Mouse (Mus musculus): ENCODE measurements around the gene Gmpr.
"Not testable (repeated sequence)": the region's sequence is repeated elsewhere in the genome, so short reads cannot be mapped to it uniquely, and the experiment has no call there.

Gene Gmpr

DNA sequence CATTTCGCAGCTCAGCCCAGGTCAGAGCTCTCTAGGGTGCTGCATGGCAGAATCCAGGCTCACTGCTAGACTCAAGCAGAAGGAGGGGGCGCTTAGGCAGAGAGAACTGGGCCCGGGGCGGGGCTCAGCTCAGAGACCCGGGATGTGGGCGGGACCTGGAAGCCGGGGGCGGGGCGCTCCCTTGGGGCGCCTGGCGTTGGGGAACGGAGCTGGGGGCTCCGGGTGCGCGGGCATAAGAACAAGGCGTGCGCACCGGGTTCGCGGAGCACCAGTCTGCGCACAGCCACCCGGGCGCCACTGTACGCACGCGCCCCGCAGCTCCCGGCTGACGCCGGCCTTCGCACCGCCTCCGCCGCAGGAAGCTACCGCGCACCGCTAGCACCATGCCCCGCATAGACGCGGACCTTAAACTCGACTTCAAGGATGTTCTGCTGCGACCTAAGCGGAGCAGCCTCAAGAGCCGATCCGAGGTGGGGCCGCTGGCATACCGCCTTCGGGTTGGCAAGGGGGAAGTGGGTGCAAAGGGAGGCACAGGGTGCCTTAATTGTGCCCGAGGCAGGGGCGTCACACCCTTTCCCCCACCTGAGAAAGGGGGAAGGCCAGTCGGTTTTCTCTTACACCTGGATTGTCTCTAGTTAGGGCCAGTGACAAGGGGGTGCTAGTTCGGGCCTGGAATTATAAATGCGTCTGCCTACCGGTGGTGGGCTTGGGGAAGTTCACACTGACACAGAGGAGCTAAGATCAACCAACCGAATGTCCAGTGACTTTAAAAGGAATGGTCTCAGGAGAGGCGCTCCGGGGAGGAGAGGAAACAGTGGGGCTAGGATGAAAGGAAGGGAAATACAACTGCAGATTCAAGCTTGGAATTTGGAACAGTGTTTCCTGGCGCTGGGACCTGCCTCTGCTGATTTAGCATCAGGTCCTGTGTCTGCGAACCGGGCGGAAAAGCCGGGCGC lies at the start of gene Gmpr:
TSS of gene Gmpr (plus strand) at position 171 of the 956 bp plus-strand sequence.
- DNase-seq (ENCODE audit: inconsistent ontology term): peak; percentile 77

DNA sequence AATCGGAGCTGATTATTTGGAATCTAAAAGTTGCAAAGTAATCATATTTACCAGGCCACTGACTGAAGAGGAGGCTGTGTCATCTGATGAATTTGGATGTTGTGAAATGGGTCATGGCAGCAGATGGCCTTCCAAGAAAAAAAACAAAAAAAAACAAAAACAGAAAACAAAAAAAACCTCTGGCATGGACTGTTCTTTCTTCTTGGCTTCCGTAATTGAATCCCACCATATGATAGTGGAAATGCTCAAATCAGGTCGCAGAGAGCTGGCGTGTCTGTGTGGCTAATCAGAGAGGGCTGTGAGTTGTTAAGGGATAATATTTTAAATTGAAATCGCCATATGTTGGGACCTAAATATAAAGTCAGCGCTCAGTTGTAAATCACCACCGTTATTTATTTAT lies 49.8 kb upstream of the Gmpr start:
- DNase-seq (ENCODE audit: inconsistent ontology term): peak; percentile 62

DNA sequence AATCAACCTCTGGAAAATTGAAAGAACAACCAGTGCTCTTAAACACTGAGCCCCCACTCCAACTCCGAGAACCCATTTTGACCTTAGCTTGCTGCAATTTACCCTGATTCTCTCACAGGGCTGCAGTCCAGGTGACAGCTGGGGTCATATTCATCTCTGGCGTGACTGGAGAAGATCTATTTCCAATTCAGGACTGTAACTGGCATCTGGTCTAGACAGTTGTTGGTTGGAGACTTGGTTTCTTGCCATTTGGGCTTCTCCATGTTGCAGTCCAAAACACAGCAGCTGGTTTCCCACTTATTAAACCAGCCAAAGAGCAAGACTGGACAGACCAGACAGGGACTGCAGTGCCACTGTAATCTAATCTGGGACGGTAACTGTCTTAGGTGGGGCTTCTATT lies 47.1 kb upstream of the Gmpr start:
- DNase-seq (ENCODE audit: inconsistent ontology term): no peak

DNA sequence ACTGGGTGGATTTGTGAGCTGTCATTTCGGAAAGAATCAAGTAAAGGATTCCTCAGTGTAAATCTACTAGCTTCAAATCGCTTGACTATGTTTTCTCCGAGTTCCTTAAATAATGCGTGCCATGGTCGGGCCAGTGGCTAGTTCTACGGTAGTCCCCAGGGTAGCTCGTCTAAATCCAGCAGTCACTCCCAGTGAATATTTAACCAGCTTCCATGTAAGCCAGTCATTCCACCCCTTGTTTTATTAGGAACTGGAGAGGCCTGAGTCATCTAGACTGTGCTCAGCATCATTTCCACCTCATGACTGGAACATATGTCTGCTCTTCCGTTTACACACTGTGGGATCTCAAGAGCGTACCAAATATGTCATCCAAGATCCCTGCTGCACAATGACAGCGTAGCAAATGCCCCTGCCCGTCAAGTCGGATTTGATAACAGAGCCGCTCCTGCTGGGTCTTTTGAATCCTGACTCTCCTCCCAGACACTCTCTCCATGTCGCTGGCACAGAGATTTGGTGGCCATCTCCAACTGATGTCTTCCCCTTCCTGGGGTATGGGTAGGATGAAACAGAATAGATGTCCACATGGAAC lies 45.8 kb upstream of the Gmpr start:
- DNase-seq (ENCODE audit: inconsistent ontology term): no peak

DNA sequence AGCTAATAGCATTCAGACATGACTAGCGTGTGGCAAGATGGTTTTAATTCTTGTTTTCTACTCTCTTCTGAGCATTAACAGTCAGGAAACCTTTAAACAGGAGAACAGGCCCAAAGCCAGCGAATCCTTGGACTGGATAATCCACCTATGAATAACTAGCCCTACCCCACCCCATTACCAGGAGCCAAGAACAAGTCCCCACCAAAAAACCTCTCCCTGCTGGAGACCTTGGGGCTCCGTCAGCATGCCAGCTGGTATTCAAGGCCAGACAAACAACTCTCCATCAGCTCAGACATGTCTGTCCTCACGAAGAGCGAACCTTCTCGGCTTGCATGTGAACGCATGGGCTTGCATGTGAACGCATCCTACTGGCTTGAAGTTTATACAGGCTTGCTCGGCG lies 41.6 kb upstream of the Gmpr start:
- no peak for DNase-seq (ENCODE audit: inconsistent ontology term)

DNA sequence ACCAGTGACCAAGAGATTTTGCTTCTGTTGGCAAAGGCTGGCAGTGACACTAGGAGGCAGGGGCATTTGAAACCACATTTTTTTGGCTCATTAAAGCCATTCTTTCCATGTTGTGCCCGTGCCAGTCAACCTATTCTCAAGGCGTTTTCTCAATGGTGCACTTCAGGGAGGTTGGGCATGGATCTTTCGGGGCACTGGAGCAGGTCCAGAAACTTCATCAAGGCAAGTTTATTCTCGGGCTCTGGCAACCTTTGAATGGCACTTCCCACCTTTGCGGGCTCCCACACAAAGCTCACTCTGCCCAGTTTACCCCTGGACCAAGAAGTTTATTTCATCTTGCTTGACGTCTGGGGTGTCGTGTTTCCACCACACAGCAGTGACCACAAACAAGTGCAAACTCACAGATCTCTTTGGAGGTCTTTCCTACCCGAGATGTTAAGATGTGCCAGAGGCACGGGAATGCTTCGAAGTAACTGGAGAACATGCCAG lies 41.2 kb upstream of the Gmpr start:
- peak; percentile 86 for DNase-seq (ENCODE audit: inconsistent ontology term)

DNA sequence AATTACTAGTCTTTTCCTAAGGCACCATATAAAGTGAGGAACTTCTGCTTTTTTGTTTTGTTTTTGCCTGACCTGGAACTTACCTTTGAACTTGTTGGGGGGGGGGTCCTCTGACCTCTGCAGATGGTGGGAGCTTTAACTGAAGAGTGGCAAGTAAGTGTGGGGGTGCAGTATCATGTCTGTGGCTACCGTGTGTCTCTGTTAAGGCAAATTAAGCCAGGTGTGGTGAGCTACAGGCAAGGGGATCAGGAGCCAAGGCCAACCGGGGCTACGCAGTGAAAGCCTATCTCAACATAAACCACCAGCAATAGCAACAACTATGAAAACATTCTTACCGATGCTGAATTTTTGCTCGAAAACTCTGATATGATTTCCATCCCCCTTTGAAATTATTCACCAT lies 38.5 kb upstream of the Gmpr start:
- no peak for DNase-seq (ENCODE audit: inconsistent ontology term)

DNA sequence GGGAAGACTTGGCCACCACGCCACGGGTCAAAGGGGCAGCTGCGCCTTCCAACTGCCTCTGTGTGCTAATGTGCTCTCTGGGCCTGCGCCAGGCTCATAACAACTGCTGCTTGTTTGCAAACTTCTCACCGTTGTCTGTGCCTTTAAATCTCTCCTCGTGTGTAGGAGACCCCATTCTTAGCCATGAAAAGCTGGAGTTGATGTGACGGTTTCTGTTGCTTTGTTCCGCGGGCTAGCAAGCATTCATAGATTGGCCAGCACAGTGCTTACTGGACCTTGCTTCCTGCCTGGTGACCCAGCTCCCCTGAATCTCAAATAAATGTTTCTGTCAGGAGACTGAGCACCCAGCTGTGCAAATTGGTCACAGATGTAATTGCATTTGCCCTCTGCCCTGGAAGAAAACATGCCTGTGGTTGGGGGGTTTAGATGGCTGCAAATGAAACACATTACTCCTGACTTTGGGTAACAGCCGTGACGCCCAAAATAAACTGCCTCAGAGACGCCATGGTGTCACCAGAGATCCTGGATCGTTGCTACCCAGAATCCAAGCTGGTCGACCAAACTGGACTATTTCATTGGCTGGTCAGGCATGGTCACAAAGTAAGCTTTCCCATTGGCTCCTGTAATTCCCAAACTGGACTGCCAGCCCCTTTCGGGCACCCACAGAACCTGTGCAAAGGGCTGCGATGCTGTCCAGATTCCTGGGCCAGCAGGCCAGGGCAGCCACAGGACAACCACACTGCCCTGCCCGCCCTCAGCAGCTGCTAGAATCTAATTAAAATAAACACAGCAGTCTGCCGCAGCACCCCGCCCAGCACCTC lies 37.6 kb upstream of the Gmpr start:
- peak; percentile 94 for DNase-seq (ENCODE audit: inconsistent ontology term)

DNA sequence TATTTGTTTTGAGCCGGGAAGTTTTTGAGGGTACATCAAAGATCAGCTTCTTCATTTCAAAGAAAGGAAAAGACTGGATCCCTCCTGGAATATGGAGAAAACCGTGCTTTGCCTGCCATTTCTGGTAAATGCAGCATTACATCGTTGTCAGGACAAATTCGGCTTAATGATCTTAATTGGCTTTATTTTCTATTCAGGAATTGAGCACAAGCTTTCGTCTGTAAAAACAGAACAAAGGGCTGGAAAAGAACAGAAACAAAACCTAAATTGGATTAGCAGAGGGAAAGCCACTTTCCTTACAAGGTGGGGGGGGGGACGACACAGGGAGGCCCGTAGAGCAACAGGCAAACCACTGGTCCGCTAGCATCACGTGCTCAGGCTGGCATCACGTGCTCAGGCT lies 33.9 kb upstream of the Gmpr start:
- peak; percentile 66 for DNase-seq (ENCODE audit: inconsistent ontology term)

DNA sequence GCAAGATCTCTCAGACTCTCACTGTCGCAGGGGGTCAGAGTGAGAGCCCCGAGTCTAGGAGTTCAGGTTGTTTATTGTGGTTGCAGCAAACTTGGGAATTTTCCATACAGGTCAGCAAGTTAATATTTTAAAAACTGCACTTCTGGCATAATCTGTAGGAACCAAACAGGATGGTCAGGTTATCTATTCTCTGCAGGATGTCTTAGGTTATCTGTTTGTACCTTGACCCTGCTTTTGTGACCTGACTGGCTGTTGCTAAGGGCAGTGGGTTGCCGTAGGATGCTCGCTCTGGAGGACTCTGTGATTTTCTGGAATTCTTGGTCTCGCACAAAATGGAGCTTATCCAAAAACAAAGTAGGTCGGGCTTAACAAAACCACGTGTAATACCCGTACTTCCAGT lies 31.9 kb upstream of the Gmpr start:
- no peak for DNase-seq (ENCODE audit: inconsistent ontology term)

DNA sequence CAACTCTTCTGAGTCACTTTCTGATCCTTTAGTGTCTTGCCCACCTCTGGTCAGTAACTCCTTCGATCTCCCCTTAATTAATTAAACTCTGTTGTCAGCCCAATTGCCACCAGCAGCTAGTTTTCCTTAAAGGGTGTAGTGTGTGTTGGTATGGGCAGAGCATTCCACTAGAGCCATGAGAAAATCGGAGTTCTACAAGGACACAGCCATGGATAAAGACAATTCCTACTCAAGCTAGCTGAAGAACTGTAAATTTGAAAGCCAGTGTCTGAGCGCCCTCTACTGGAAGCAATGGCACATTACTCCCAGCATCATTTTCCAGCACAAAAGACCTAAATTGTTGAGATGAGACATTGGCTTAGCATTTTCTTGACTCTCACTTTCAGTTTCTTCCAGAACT lies 30.1 kb upstream of the Gmpr start:
- DNase-seq (ENCODE audit: inconsistent ontology term): peak; percentile 74

DNA sequence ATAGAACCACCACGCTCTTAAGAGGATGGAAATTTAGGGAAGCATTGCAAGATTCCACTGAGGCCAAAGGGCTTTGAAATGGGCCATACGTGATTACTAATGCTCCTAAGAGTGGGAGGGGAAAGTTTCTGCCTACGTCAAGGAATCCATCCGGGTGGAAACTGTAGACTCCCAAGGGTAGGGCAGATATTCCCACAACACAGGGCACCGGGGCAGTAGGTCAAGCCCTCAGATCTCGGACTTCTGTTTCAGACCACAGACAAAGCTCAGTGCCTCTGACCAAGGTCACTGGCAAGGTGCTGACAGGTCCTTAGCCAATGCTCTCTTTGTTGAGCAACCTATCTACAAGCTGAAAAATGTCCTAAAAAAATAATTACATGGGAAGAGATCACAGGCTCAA lies 27.3 kb upstream of the Gmpr start:
- DNase-seq (ENCODE audit: inconsistent ontology term): no peak

DNA sequence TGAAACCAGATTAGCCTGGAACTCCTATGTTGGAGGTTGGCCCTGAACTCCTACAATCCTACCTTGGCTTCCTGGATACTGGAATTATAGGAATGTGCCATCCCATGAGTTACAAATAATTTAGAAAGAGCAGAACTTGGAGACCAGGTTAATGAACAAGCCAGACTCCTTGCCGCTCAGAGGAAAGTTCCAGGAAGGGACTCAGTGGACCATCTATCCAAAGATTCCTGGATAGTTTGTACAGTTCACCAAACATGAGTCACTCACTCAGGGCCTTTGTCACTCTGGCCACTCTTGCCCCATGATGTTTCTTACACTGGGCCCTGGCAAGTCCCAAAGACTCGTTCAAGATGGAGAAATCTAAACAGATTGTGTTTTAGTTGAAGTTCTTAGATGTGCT lies 24.0 kb upstream of the Gmpr start:
- no peak for DNase-seq (ENCODE audit: inconsistent ontology term)

DNA sequence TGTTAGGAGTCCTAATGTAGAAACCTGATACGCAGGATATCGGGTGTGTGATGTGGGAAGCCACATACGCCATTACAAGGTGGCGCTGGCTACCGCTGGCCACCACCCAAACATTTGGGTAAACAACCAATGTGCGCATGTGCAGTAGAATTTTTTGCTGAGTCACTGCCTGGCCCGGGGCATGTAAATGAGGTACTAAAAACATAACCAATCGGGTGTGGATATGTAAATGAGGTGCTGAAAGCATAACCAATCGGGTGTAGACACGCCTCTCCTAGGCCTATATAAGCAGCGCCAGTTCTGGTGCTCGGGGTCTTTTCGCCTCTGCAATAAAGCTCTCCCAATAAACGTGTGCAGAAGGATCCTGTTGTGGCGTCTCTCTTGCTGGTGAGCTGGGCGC lies 23.3 kb upstream of the Gmpr start:
- DNase-seq (ENCODE audit: inconsistent ontology term): not testable (repeated sequence)

DNA sequence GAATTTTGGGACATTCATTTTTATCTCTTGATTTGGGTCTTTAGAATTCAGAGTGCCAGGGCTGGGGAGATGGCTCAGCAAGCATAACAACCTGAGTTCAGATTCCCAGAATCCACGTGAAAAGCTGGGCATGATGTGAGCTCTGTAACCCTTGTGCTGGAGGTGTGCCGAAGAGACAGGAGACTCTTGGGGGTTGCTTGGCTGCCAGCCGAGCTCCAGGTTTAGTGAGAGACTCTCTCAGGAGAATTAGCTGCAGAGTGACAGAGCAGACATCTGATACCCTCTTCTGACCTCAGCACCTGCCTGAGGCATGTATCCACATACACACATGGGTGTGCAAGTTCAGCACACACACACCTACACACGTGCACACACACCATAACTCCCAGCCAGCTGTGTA lies 21.6 kb upstream of the Gmpr start:
- no peak for DNase-seq (ENCODE audit: inconsistent ontology term)

DNA sequence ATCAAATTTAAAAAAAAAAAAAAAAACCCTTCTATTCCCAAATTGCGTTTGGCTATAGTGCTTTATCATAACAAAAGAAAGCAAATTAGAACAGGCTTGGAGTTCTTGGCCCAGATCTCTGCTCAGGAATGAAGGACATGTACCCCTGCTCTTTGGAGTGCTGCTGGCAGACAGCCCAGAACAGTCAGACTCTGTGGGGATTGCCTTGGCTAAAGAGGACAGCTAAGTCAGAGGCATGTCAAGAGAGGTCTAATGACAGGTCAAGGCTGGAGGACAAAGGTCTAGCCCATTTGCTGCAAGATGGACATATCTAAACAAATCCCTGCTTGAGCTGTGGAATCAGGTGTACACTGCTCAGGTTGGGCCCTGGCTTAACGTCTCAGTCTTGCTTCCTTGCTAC lies 20.6 kb upstream of the Gmpr start:
- DNase-seq (ENCODE audit: inconsistent ontology term): peak; percentile 78

DNA sequence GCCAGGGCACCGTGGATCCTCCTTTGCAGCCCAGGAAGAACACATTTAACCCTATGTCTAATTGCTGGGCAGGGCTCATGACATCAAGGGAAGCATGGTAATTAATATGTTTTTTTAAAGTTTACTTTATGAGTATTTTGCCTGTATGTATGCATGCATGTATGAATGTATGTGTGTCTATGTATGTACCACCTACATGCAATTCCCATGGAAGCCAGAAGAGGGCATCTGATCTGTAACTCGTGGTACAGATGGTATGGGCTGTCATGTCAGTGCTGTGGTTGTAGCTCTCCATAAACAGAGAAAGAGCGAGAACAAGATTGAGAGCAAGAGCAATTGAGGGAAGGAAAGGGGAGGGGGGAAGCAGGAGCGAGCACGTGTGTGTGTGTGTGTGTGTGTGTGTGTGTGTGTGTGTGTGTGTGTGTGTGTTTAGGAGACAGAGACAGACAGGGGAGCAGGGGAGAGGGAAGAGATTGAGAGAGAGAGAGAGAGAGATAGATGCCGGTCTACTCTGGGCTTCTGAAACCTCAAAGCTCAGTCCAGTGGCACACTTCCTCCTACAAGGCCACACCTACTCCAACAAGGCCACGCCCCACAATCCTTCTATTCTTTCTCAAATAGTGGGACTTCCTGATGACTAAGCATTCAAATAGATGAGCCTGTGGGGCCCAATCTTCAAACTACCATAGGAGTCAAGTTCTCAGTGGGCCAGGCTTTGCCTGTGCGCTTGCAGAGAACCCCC lies 15.1 kb upstream of the Gmpr start:
- DNase-seq (ENCODE audit: inconsistent ontology term): no peak

DNA sequence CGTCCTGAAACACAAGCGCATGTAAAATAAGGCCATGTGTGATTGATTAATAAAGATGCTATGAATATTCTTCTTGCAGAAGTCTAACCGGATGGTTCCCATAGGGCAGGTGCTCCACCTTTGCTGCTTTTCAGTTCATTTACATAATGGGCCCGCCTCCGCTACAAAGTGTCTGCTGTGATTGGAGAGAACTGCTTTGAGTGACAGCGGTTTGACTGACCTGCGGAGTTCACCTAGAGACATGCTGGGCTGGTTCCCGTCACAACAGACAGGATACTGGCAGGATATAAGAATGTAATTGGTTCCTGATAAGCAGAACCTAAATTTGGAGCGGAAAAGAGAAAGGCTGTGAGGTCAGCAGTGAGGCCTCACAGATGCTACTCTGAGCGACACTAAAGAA lies 13.4 kb upstream of the Gmpr start:
- DNase-seq (ENCODE audit: inconsistent ontology term): no peak

DNA sequence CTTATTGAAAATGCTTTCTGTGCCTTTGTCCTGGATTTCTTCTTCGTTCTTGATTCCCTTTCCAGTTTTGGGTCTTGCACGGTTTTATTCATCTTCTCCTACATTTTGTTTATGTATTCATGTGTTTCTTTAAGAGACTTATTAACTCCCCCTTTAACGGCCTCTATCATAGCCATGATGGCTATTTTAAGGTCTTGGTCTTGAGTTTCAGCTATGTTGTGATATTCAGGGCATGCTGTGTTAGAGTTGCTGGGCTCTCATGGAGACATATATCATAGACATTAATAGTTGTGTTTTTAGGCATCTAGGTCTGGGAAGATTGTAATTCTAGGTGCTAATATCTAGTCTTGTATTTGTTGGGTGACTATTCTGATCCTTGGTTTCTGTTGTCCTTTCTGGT lies 8.6 kb upstream of the Gmpr start:
- no peak for DNase-seq (ENCODE audit: inconsistent ontology term)

DNA sequence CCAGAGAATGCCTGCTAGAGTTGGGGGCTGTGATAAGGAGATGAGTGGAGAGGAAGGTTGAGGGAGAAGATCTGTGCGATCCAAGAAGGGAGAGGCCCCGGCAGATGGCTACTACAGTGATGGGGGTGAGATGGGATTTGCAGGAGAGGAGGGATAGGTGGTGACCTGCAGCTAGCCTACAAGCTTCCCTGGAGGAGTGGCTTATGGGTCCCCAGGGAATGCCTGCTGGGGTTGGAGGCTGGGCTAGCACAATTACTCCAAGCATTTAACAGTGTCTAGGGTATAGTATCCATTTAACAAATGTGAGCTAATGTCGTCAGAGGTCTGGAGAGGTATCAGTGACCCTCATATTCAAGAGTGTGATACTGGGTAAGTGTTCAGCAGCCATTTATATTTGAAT lies 7.9 kb upstream of the Gmpr start:
- no peak for DNase-seq (ENCODE audit: inconsistent ontology term)

DNA sequence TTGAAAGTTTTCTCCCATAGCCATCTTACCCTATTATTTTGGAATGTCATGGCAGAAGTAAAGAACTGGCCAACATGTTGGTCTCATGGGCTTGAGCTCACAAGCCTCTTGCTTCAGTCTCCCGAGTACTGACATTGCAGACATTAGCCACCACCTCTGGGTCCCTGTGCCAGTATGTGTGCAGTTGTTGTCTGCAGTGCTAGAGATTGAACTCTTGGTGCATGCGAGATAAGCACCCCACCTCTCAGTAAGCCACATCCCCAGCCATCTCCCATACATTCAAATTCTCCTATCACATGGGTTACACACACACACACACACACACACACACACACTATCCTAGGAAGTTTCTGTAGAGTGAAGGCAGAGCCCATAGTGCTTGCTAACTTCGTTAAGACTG lies 7.3 kb upstream of the Gmpr start:
- DNase-seq (ENCODE audit: inconsistent ontology term): no peak

DNA sequence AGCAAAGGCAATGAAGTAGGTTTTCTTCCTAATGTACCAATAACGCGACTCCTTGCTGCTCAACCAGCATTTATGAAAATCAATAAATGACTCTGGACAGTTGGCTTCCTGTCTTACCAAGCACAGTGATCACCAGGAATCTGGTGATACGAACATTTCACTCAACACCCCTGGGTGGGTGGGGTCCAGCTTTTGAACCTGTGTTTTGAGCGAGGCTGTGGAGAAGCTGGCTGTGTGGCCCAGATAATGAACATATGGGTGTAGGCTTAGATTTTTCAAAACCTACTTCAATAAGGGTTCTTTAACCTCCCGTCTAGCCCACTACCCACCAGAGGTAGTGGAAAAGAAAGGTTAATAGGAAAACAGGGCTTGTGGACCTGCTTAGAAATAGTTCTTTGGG lies 4.5 kb upstream of the Gmpr start:
- no peak for DNase-seq (ENCODE audit: inconsistent ontology term)
